ENCODE assay signal across 13 mouse cellular contexts in the genomic region with DNA sequence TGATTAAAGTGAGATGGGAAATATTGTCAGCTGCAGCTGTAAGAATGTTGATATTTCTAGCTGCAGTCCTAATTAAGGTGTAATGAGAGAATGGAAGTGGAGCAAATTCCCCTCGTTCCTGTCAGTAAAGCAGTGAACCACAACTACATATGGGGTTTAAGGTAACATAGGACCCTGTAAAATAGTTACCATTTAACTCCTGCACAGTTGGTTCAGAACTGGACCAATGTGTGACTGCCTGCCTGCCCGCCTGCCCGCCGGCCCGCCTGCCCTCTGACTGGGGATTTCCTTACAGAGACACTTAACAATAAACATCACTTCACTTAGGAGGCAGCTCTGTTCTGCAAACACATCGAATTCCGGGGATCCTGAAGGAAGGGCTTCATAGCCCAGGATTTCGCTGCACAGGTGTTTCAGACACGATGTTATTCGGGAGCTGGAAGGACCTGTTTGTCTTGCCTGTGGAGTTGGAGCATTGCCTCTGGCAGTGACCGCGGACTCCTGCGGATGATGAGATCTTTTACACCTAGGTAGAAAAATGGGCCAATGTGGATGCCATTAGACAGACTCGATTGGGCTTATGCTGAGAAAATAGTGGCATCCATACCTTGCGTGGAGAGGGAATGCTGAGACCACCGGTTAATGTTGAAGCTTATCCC.
DNase-seq lines count a peak whose midpoint lies in the region; ATAC-seq and TF ChIP-seq lines count a peak whose summit lies in the region.
"Had no signal": no experiment of that assay in that cellular context is flagged by ENCODE, and none has a peak within 500 bp of the region (broad histone marks: within the 10 kb centered on the region; RNA-seq: fewer than 3 reads in every experiment).

No protein-coding gene starts in this region.

- no peaks in the 10 kb centered on the region for H3K27me3 ChIP-seq in hindbrain, embryonic 10.5 days (ENCODE audit: insufficient read depth, poor library complexity, severe bottlenecking)
- no peaks in the 10 kb centered on the region for H3K27me3 ChIP-seq in hindbrain, postnatal 0 days (ENCODE audit: insufficient read depth, low read length)
- no peaks in the 10 kb centered on the region for H3K27me3 ChIP-seq in kidney, embryonic 16.5 days (ENCODE audit: insufficient read depth, low read length)
- H3K27me3 ChIP-seq in stomach, postnatal 0 days (ENCODE audit: control insufficient read depth, insufficient read depth, low read length), result no peaks in the 10 kb centered on the region
- H3K27me3 ChIP-seq in heart, embryonic 11.5 days (ENCODE audit: control insufficient read depth, insufficient read depth, low read length), result no peaks in the 10 kb centered on the region
- H3K27me3 ChIP-seq: neural tube, embryonic 12.5 days had no signal

- peaks cover 26% of the 10 kb centered on the region for H3K4me1 ChIP-seq in hindbrain, embryonic 10.5 days (replicated peaks)
- H3K4me1 ChIP-seq in hindbrain, postnatal 0 days (ENCODE audit: insufficient read depth, low read length), result no peaks in the 10 kb centered on the region; the same call in 1 of the 2 replicates
- H3K4me1 ChIP-seq in kidney, embryonic 16.5 days (ENCODE audit: insufficient read depth, low read length), result peaks cover 11% of the 10 kb centered on the region; the same call in 1 of the 2 replicates
- H3K4me1 ChIP-seq in stomach, postnatal 0 days (replicated peaks; ENCODE audit: control insufficient read depth, insufficient read depth), result no peaks in the 10 kb centered on the region
- no peaks in the 10 kb centered on the region for H3K4me1 ChIP-seq in heart, embryonic 11.5 days (ENCODE audit: control insufficient read depth, insufficient read depth, low read length)
- H3K4me1 ChIP-seq: neural tube, embryonic 12.5 days had no signal

- H3K36me3 ChIP-seq in hindbrain, embryonic 10.5 days, result no peaks in the 10 kb centered on the region
- no peaks in the 10 kb centered on the region for H3K36me3 ChIP-seq in hindbrain, postnatal 0 days (ENCODE audit: insufficient read depth, low read length)
- no peaks in the 10 kb centered on the region for H3K36me3 ChIP-seq in kidney, embryonic 16.5 days (ENCODE audit: insufficient read depth, low read length)
- no peaks in the 10 kb centered on the region for H3K36me3 ChIP-seq in stomach, postnatal 0 days (ENCODE audit: control insufficient read depth, insufficient read depth, low read length)
- H3K36me3 ChIP-seq in heart, embryonic 11.5 days (ENCODE audit: control insufficient read depth, insufficient read depth, low read length), result no peaks in the 10 kb centered on the region
- H3K36me3 ChIP-seq: neural tube, embryonic 12.5 days had no signal

- no peak overlapping the region for H3K4me3 ChIP-seq in hindbrain, embryonic 10.5 days
- H3K4me3 ChIP-seq in hindbrain, postnatal 0 days (ENCODE audit: low read length), result no peak overlapping the region
- peak overlapping the region; percentile 9 for H3K4me3 ChIP-seq in kidney, embryonic 16.5 days (ENCODE audit: low read length)
- H3K4me3 ChIP-seq in stomach, postnatal 0 days (ENCODE audit: low read depth, low read length), result no peak overlapping the region
- no peak overlapping the region for H3K4me3 ChIP-seq in heart, embryonic 11.5 days (ENCODE audit: low read depth, low read length)
- H3K4me3 ChIP-seq: neural tube, embryonic 12.5 days had no signal

- no peak for TF ChIP-seq EP300 in stomach, postnatal 0 days (optimal IDR thresholded peaks at IDR 0.05)

- peak overlapping the region; percentile 45; the same call in 1 of the 2 replicates for H3K27ac ChIP-seq in hindbrain, embryonic 10.5 days
- no peak overlapping the region for H3K27ac ChIP-seq in hindbrain, postnatal 0 days
- H3K27ac ChIP-seq in kidney, embryonic 16.5 days (ENCODE audit: low read length), result peak overlapping the region; percentile 34; the same call in 1 of the 2 replicates
- no peak overlapping the region for H3K27ac ChIP-seq in stomach, postnatal 0 days (replicated peaks)
- no peak overlapping the region for H3K27ac ChIP-seq in heart, embryonic 11.5 days (ENCODE audit: low read depth, low read length)
- H3K27ac ChIP-seq: macrophage; neural tube, embryonic 12.5 days had no signal

- H3K9ac ChIP-seq in hindbrain, postnatal 0 days (replicated peaks; ENCODE audit: low read length), result no peak overlapping the region
- no peak overlapping the region for H3K9ac ChIP-seq in kidney, embryonic 16.5 days (replicated peaks; ENCODE audit: low read length)
- H3K9ac ChIP-seq in stomach, postnatal 0 days (ENCODE audit: low read length), result no peak overlapping the region
- H3K9ac ChIP-seq in heart, embryonic 11.5 days (ENCODE audit: low read depth, low read length), result no peak overlapping the region
- H3K9ac ChIP-seq: neural tube, embryonic 12.5 days had no signal

- 63% methylated on average over 16 of the region's 16 CpGs for WGBS in hindbrain, embryonic 10.5 days
- WGBS in hindbrain, postnatal 0 days, result 65% methylated on average over 16 of the region's 16 CpGs
- 30% methylated on average over 16 of the region's 16 CpGs for WGBS in kidney, embryonic 16.5 days
- 33% methylated on average over 16 of the region's 16 CpGs for WGBS in stomach, postnatal 0 days
- 56% methylated on average over 16 of the region's 16 CpGs for WGBS in heart, embryonic 11.5 days (ENCODE audit: insufficient replicate concordance)

- no peak for DNase-seq in hindbrain, embryonic 10.5 days (ENCODE audit: low spot score)
- DNase-seq in hindbrain, postnatal 0 days (ENCODE audit: low spot score), result no peak
- peak; percentile 4 for DNase-seq in urinary bladder, postnatal 14 days (ENCODE audit: low spot score)
- no peak for DNase-seq in urinary bladder, adult 18-20 months (ENCODE audit: low spot score in 2 of 2)
- DNase-seq in stomach, postnatal 0 days (ENCODE audit: low spot score), result no peak
- no peak for DNase-seq in liver
- DNase-seq: heart, postnatal 10 days; thymus, adult 18-20 months had no signal

- H3K9me3 ChIP-seq in hindbrain, embryonic 10.5 days, result no peaks in the 10 kb centered on the region
- no peaks in the 10 kb centered on the region for H3K9me3 ChIP-seq in hindbrain, postnatal 0 days (ENCODE audit: low read length)
- no peaks in the 10 kb centered on the region for H3K9me3 ChIP-seq in kidney, embryonic 16.5 days (ENCODE audit: low read length)
- no peaks in the 10 kb centered on the region for H3K9me3 ChIP-seq in stomach, postnatal 0 days (ENCODE audit: control insufficient read depth, low read length)
- H3K9me3 ChIP-seq in heart, embryonic 11.5 days (replicated peaks; ENCODE audit: control insufficient read depth, low read length), result no peaks in the 10 kb centered on the region
- H3K9me3 ChIP-seq: neural tube, embryonic 12.5 days had no signal

- no peak overlapping the region for H3K4me2 ChIP-seq in hindbrain, postnatal 0 days (ENCODE audit: low read depth, low read length)
- peak overlapping the region; percentile 39 for H3K4me2 ChIP-seq in kidney, embryonic 16.5 days (replicated peaks; ENCODE audit: low read depth, low read length)
- 0 out of 2 replicates have a peak overlapping the region, but pooled peaks have one; percentile 2 for H3K4me2 ChIP-seq in stomach, postnatal 0 days (replicated peaks; ENCODE audit: low read depth)
- H3K4me2 ChIP-seq in heart, embryonic 11.5 days, result no peak overlapping the region
- H3K4me2 ChIP-seq: neural tube, embryonic 12.5 days had no signal

- TF ChIP-seq CTCF in hindbrain, postnatal 0 days (IDR thresholded peaks at IDR 0.05; ENCODE audit: low read depth), result no peak
- TF ChIP-seq CTCF in stomach, postnatal 0 days (IDR thresholded peaks at IDR 0.05; ENCODE audit: low read depth), result no peak

- no peak for ATAC-seq in hindbrain, postnatal 0 days
- peak; percentile 94 for ATAC-seq in kidney, embryonic 16.5 days (ENCODE audit: low FRiP score, low TSS enrichment)
- ATAC-seq in stomach, postnatal 0 days (ENCODE audit: low FRiP score, low TSS enrichment), result no peak
- no peak for ATAC-seq in heart, embryonic 11.5 days (replicated peaks; ENCODE audit: insufficient number of reproducible peaks, low FRiP score, low TSS enrichment)
- ATAC-seq: Patski had no signal

Comparison
In these comparisons a context has a peak if more than half of its experiments do, and no peak if none do; other contexts are left out.
1. H3K27ac ChIP-seq: peak in hindbrain, embryonic 10.5 days (single experiment) and kidney, embryonic 16.5 days (single experiment); none in hindbrain, postnatal 0 days (single experiment), stomach, postnatal 0 days (single experiment) and heart, embryonic 11.5 days (single experiment).
2. H3K4me2 ChIP-seq: peak in kidney, embryonic 16.5 days (single experiment) and stomach, postnatal 0 days (single experiment); none in hindbrain, postnatal 0 days (single experiment) and heart, embryonic 11.5 days (single experiment).